Mouse (Mus musculus) kidney, adult 18-20 months (tissue): Measurements from ENCODE around the gene Tmprss9.
"Not testable (repeated sequence)": the region's sequence is repeated elsewhere in the genome, so short reads cannot be mapped to it uniquely, and the experiment has no call there.

Experiments
- DNase-seq: peaks from one replicate; pipeline ENCODE4 v3.0.0; 2021

Gene Tmprss9

GRCm38 (mm10) chr10:80871581-80871980 lies at the start of gene Tmprss9:
Gene Tmprss9 (plus strand): TSS chr10:80871848.
- peak; percentile 8 for DNase-seq

- no peak for DNase-seq
Observed at GRCm38 (mm10) chr10:80821991-80822390, 49.7 kb upstream of the Tmprss9 start.

DNA sequence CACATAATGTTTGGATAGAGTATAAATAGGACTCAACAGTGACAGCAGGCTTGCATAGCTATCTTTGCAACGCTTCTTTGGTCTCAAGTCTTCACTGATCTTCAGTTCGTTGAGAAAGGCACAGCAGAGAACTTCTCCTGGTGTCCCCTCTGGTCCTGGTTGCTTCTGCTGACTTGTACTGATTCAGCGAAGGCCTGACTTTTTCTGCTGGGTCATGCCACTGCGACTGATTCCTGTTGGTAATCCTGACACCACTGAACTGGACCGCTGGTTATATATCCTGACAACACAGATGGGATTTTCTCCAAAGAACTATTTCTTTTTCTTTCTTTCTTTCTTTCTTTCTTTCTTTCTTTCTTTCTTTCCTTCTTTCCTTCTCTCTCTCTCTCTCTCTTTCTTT lies 49.1 kb upstream of the Tmprss9 start:
- DNase-seq: no peak

GRCm38 (mm10) chr10:80823316-80823715 lies 48.3 kb upstream of the Tmprss9 start:
- no peak for DNase-seq

DNA sequence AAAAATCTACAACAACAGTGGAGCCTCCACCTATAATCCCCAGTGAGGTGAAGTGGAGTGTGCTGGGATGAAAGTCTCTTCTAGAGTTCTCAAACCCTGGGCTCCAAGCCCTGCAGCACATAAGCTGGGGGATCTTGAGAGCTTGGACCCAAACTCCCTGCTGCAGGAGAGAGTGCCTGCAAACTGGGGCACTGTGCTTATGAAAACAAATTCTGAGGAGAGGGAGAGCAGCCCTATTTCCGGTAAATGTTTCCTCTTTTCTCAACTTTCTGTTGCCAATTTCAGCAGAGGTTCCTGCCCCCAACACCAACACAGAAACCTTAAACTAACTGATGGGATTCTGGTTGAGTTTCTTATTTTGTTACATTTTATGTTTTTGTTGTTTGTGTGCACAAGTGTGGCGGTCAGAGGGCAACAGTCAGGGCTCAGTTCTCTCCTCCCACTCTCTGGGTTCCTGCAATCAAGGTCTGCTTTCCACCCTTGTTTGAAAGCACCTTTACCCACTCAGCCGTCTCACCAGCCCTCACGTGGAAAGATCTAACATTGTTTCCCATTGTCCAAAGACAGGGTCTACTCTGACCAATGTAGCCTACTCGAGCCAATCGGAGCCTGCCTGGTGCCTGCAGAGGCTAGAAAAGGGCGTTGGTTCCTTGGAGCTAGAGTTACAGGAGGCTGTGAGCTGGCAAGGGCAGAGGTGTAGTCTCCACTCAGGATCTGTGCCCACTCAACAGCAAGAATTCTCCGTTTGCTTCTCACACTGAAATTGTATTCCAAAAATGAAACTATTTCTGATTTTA lies 47.6 kb upstream of the Tmprss9 start:
- peak; percentile 23 for DNase-seq

- no peak for DNase-seq
Observed at GRCm38 (mm10) chr10:80824827-80825226, 46.8 kb upstream of the Tmprss9 start.

DNA sequence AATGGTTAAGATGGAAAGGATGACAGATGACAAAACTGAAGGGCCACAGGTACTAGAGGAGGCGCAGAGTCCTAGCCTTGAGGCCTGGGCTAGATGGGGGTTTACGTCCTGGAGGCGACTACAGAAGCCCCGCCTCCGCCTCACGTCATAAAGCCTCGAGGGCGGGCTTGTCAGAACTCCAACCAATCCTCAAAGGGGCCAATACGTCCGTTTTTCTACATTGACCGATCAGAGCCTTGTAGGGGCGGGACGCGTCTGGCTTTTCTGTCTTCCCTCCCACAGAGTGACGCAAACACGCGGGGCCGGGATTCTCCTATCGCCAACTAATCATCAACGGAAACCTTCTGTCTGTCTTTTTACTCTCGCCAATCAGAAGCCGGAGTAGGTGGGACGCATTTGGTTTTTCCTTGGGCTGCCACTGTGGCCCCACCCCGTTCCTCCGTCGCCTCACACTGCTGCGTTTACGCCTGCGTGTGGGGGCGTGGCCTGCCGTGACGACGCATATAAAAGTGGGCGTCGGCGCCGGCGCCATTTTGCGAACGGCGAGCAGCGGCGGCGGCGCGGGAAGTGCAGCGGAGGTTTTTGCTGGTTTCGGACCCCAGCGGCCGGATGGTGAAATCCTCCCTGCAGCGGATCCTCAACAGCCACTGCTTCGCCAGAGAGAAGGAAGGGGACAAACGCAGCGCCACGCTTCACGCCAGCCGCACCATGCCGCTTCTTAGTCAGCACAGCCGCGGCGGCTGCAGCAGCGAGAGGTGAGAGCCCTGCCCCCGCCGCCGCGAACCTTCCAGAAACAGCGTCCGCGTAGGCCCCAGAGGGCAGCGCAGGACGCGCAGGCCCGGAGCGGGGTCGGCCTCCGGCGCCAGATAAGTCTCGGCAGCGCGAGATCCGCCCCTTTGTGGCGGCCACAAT lies 45.2 kb upstream of the Tmprss9 start, which contains the start of gene Oaz1:
Oaz1 (plus strand) TSS at position 506 of the 912 bp plus-strand sequence.
- peak; percentile 99 for DNase-seq

GRCm38 (mm10) chr10:80827063-80827869 lies 44.4 kb upstream of the Tmprss9 start:
- DNase-seq: no peak

DNA sequence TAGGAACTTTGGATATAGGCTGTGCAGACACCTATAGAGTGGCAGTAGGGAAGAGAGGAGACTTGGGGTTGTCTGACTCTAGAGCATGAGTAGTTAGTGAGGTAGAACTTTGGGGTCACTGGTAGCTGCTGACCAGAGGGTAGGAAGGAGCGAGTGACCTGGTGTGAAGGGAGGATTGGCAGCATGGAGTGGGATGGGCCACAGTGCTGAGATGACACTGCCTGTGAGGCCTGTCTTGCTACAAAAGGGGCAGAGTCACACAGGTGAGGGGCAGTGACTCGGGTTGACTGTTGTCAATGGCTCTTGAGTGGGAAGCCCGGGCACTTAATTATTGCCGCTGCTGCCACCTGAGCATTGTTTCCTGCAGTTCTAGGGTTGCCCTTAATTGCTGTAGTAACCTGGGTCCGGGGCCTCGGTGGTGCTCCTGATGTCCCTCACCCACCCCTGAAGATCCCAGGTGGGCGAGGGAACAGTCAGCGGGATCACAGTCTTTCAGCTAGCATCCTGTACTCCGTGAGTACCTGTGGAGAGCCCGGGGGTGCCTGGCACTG lies 43.7 kb upstream of the Tmprss9 start:
- DNase-seq: no peak

DNA sequence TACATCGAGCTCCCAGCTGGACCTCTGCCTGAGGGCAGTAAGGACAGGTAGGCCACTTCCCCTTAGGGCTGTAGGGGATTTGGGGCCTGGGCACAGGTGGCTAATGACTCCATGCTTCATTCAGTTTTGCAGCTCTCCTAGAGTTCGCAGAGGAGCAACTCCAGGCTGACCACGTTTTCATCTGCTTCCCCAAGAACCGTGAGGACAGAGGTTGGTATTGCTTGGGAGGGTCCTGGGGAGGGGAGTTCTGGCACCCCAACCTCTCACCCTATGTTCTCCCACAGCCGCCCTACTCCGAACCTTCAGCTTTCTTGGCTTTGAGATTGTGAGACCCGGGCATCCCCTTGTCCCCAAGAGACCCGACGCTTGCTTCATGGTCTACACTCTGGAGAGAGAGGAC lies 43.1 kb upstream of the Tmprss9 start:
- not testable (repeated sequence) for DNase-seq

- no peak for DNase-seq
Observed at GRCm38 (mm10) chr10:80829359-80830278, 42.0 kb upstream of the Tmprss9 start.

DNA sequence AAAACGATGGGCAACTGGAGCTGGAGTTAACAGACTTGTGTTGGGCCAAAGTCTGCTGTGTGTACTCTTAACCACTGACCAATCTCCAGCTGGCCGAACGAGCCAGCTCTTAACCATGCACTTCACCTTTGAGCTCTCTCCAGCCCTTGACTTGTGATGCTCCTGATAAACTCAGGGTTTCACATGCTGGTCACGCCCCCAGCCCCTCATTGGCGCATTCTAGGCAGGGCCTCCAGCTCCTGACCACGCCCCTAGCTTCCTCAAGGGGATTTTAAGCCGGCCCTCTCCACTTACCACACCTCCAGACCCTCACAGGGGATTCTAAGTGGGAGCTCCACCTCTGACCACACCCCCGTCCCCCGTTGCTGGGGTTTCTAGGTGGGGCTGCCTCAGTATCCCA lies 40.5 kb upstream of the Tmprss9 start:
- peak; percentile 77 for DNase-seq

- DNase-seq: no peak
Observed at GRCm38 (mm10) chr10:80832818-80833217, 38.8 kb upstream of the Tmprss9 start.

GRCm38 (mm10) chr10:80835617-80836016 lies 36.0 kb upstream of the Tmprss9 start:
- DNase-seq: no peak

GRCm38 (mm10) chr10:80836949-80837379 lies 34.7 kb upstream of the Tmprss9 start:
- DNase-seq: no peak

DNA sequence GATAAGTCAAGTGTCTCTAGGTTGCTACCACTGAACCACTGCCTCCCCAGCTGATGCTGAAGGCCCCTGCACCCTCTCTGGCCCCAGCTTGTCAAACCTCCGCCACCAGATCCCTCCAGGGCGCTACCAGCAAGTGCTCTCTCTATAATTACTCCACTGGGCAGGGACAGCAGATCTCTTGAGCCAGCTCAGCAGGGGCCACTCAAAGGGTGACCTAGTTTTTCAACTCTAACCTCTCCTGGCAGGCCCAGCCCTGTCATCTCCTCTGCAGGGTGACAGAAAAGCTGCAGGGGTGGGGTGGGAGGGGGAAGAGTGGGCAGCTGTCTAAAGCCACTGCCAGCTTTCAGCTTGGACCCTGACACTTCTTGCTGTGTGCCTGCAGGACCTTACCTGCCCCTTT lies 33.8 kb upstream of the Tmprss9 start:
- DNase-seq: no peak

- DNase-seq: no peak
Observed at GRCm38 (mm10) chr10:80838346-80838912, 33.2 kb upstream of the Tmprss9 start.

DNA sequence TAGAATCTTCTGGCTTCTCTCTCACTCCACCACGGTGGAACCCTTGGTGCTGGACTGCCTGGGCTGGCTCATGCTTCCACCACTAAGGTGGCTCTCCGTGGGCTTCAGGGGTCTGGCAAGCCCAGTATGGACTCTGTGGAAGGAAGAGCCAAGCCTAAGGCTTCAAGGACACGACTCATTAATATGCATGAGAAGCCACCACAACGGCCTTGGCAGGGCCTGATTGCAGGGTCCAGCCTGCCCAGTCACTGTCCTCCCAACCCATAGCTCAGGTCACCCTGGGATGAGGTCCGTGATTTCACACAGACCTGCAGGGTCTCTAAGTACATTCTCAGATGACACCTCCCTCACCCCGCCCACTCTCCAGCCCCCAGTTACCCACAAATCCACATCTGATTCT lies 31.8 kb upstream of the Tmprss9 start:
- DNase-seq: no peak

DNA sequence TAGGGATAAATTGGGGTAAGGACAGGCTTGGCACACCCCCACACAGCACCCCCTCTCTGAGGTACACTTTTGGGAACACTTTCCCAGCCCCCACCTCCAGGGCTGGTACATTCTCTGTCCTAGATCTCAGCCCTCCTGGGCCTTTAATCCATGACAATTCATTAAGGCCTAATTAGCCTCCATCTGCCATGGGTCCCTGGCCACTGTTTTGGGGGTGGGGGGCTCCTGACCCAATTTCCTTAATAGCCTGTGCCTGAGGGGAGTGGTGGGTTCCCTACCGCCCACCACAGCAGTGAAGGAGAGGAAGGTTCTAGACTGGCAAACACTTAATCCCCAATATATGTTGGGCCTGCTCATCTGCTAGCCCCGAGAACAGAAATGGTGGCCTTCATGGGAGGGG lies 30.0 kb upstream of the Tmprss9 start:
- DNase-seq: no peak

- no peak for DNase-seq
Observed at GRCm38 (mm10) chr10:80842334-80842733, 29.3 kb upstream of the Tmprss9 start.
